Mouse (Mus musculus) CH12.LX (cell line): ENCODE data around the gene Abhd12. TPM values are rescaled to one million over a fixed set of nuclear protein-coding genes. Genes with fewer than 3 reads are reported as not detected.
A peak's percentile ranks its signal among the peaks of the same experiment; 100 is the strongest.

ENCODE experiments used
- DNase-seq: peaks from one replicate; pipeline ENCODE4 v3.0.0-alpha.2; 2013; ENCODE audit errors: extremely low read depth
- H3K27ac ChIP-seq: 2 replicates; pipeline ENCODE4 v1.5.1; 2012; ENCODE audit warnings: low read depth, mild to moderate bottlenecking, control low read depth, moderate library complexity; ENCODE audit not compliant: insufficient read depth
- H3K27me3 ChIP-seq: replicated peaks from 2 replicates; pipeline ENCODE3; 2012; ENCODE audit warnings: inconsistent platforms
- H3K36me3 ChIP-seq, 2 experiments: replicated peaks in 1 of 2; 2 replicates each; pipeline versions ENCODE3 to v1.6.1; 2012; ENCODE audit warnings: inconsistent platforms in 1 of 2, low read length in 1 of 2, mild to moderate bottlenecking in 1 of 2, mixed read lengths in 1 of 2, moderate library complexity in 1 of 2; ENCODE audit not compliant: control insufficient read depth in 1 of 2, insufficient read depth in 1 of 2
- H3K4me1 ChIP-seq, 2 experiments: 2 replicates each; pipeline ENCODE4 v1.6.1; 2012; ENCODE audit warnings: inconsistent platforms in 1 of 2, moderate library complexity in 1 of 2; ENCODE audit not compliant: insufficient read depth in 2 of 2, control insufficient read depth in 1 of 2
- H3K4me2 ChIP-seq: 2 replicates; pipeline ENCODE4 v1.6.1; 2012; ENCODE audit warnings: low read depth, mild to moderate bottlenecking, control low read depth; ENCODE audit not compliant: poor library complexity, insufficient read depth, severe bottlenecking
- H3K4me3 ChIP-seq, 3 experiments: fragments of 150-350 bp in 1 of 3; sonication (generic) in 1 of 3; replicated peaks in 1 of 3; 2 replicates each; pipeline versions ENCODE3 to v1.5.1; 2011 to 2012; ENCODE audit warnings: low read depth in 2 of 3, low read length in 2 of 3, mild to moderate bottlenecking in 2 of 3, moderate library complexity in 2 of 3, control low read depth in 1 of 3, improper control_type of control experiment in 1 of 3, inconsistent platforms in 1 of 3, mixed read lengths in 1 of 3; ENCODE audit not compliant: poor library complexity in 1 of 3
- H3K79me2 ChIP-seq: replicated peaks from 2 replicates; pipeline ENCODE4 v1.6.1; 2012; ENCODE audit warnings: mild to moderate bottlenecking, moderate library complexity; ENCODE audit not compliant: control insufficient read depth, poor library complexity, insufficient read depth, severe bottlenecking; ENCODE audit errors: extremely low read depth
- H3K9ac ChIP-seq: 2 replicates; pipeline ENCODE4 v1.6.1; 2012; ENCODE audit warnings: low read depth, mild to moderate bottlenecking, control low read depth, moderate library complexity; ENCODE audit not compliant: insufficient read depth
- H3K9me3 ChIP-seq: replicated peaks from 2 replicates; pipeline ENCODE3; 2012; ENCODE audit warnings: low read length, inconsistent platforms, mixed read lengths
- BHLHE40 ChIP-seq: IDR thresholded peaks from 2 replicates; pipeline ENCODE4 v1.6.1; 2011; ENCODE audit warnings: mild to moderate bottlenecking, low read depth, low read length, improper control_type of control experiment
- CHD1 ChIP-seq: IDR thresholded peaks from 2 replicates; pipeline ENCODE4 v1.6.1; 2012; ENCODE audit warnings: low read depth, low read length, improper control_type of control experiment, inconsistent platforms
- CTCF ChIP-seq, 2 experiments: IDR thresholded peaks in 1 of 2; conservative IDR thresholded peaks in 1 of 2; 2 replicates each; pipeline ENCODE4 v1.5.1; 2011 to 2012; ENCODE audit warnings: low read depth in 2 of 2, low read length in 2 of 2, improper control_type of control experiment in 1 of 2, inconsistent platforms in 1 of 2, mild to moderate bottlenecking in 1 of 2, moderate library complexity in 1 of 2
- E2F4 ChIP-seq: IDR thresholded peaks from 2 replicates; pipeline ENCODE4 v1.6.1; 2011; ENCODE audit warnings: low read depth, low read length, improper control_type of control experiment; ENCODE audit not compliant: insufficient replicate concordance
- ETS1 ChIP-seq: conservative IDR thresholded peaks from 2 replicates; pipeline ENCODE4 v1.6.1; 2012; ENCODE audit warnings: low read depth, mild to moderate bottlenecking, inconsistent platforms, low read length, improper control_type of control experiment, moderate library complexity
- GABPA ChIP-seq: IDR thresholded peaks from 2 replicates; pipeline ENCODE4 v1.6.1; 2012; ENCODE audit warnings: low read depth, low read length, improper control_type of control experiment, inconsistent platforms; ENCODE audit not compliant: insufficient replicate concordance
- HCFC1 ChIP-seq: IDR thresholded peaks from 2 replicates; pipeline ENCODE4 v1.6.1; 2012; ENCODE audit warnings: low read depth, mild to moderate bottlenecking, inconsistent platforms, low read length, improper control_type of control experiment
- MAX ChIP-seq: IDR thresholded peaks from 2 replicates; pipeline ENCODE4 v1.6.1; 2011; ENCODE audit warnings: low read length, improper control_type of control experiment
- MAZ ChIP-seq: IDR thresholded peaks from 2 replicates; pipeline ENCODE4 v1.6.1; 2012; ENCODE audit warnings: low read depth, mild to moderate bottlenecking, inconsistent platforms, low read length, improper control_type of control experiment, moderate library complexity
- MEF2A ChIP-seq: IDR thresholded peaks from 2 replicates; pipeline ENCODE4 v1.6.1; 2014; ENCODE audit warnings: low read depth, mild to moderate bottlenecking, inconsistent platforms, low read length, improper control_type of control experiment, borderline replicate concordance
- MXI1 ChIP-seq: IDR thresholded peaks from 2 replicates; pipeline ENCODE4 v1.6.1; 2011; ENCODE audit warnings: mild to moderate bottlenecking, low read depth, low read length, improper control_type of control experiment
- MYC ChIP-seq: IDR thresholded peaks from 2 replicates; pipeline ENCODE4 v1.6.1; 2011; ENCODE audit warnings: low read depth, mild to moderate bottlenecking, improper control_type of control experiment, low read length
- PAX5 ChIP-seq: IDR thresholded peaks from 2 replicates; pipeline ENCODE4 v1.6.1; 2012; ENCODE audit warnings: low read length, inconsistent platforms, mixed read lengths
- POLR2A ChIP-seq: IDR thresholded peaks from 2 replicates; pipeline ENCODE4 v1.6.1; 2011; ENCODE audit warnings: low read depth, mild to moderate bottlenecking, improper control_type of control experiment, low read length
- RAD21 ChIP-seq: IDR thresholded peaks from 2 replicates; pipeline ENCODE4 v1.6.1; 2011; ENCODE audit warnings: low read depth, mild to moderate bottlenecking, low read length, improper control_type of control experiment, moderate library complexity
- TBP ChIP-seq: conservative IDR thresholded peaks from 2 replicates; pipeline ENCODE4 v1.6.1; 2011; ENCODE audit warnings: low read depth, low read length, improper control_type of control experiment
- TCF12 ChIP-seq: IDR thresholded peaks from 2 replicates; pipeline ENCODE4 v1.6.1; 2014; ENCODE audit warnings: low read depth, mild to moderate bottlenecking, inconsistent platforms, low read length, improper control_type of control experiment
- UBTF ChIP-seq: IDR thresholded peaks from 2 replicates; pipeline ENCODE4 v1.6.1; 2012; ENCODE audit warnings: low read depth, mild to moderate bottlenecking, inconsistent platforms, low read length, improper control_type of control experiment, moderate library complexity
- USF1 ChIP-seq: IDR thresholded peaks from 2 replicates; pipeline ENCODE4 v1.6.1; 2014; ENCODE audit warnings: low read depth, mild to moderate bottlenecking, inconsistent platforms, low read length, improper control_type of control experiment
- USF2 ChIP-seq: conservative IDR thresholded peaks from 2 replicates; pipeline ENCODE4 v1.6.1; 2011; ENCODE audit warnings: low read depth, low read length, improper control_type of control experiment
- ZC3H11A ChIP-seq: IDR thresholded peaks from 2 replicates; pipeline ENCODE4 v1.6.1; 2012; ENCODE audit warnings: low read depth, mild to moderate bottlenecking, inconsistent platforms, low read length, improper control_type of control experiment
- ZKSCAN1 ChIP-seq: IDR thresholded peaks from 2 replicates; pipeline ENCODE4 v1.6.1; 2012; ENCODE audit warnings: low read depth, inconsistent platforms, low read length, improper control_type of control experiment, borderline replicate concordance
- ZNF384 ChIP-seq: IDR thresholded peaks from 2 replicates; pipeline ENCODE4 v1.6.1; 2012; ENCODE audit warnings: low read depth, low read length, improper control_type of control experiment, inconsistent platforms
- dilution Hi-C: fragments of 300-500 bp; cut with MboI; formaldehyde crosslinking; loops from 2 replicates; pipeline ENCODE4 v1.14.3; 2020; ENCODE audit warnings: low sequenced_read_pairs; ENCODE audit not compliant: extremely low pct_unique_long_range_greater_than_20kb, extremely low pct_ligation_motif_present
- in situ Hi-C: fragments of 300-500 bp; cut with MboI; formaldehyde crosslinking; loops from 3 replicates; pipeline ENCODE4 v1.14.3; 2019; ENCODE audit warnings: low sequenced_read_pairs, low pct_ligation_motif_present, low pct_unique_long_range_greater_than_20kb, mixed read lengths
- polyA plus RNA-seq: library from polyadenylated mRNA; unstranded; fragments of >175 nt; gene quantifications from 2 replicates; pipeline ENCODE4 v1.2.1, GENCODE M21; 2012; ENCODE audit warnings: low read depth; ENCODE audit not compliant: insufficient read length
- total RNA-seq, 2 experiments: library from RNA; depleted of rRNA; stranded (reverse); fragments of 300-350 nt in 1 of 2; fragments of >200 nt in 1 of 2; gene quantifications; 2 replicates each; pipeline ENCODE4 v1.2.3; 2012 to 2014

Gene Abhd12
- total and polyA plus RNA-seq, 3 experiments: 43.6 to 51.5 (median 51.3) TPM

DNA sequence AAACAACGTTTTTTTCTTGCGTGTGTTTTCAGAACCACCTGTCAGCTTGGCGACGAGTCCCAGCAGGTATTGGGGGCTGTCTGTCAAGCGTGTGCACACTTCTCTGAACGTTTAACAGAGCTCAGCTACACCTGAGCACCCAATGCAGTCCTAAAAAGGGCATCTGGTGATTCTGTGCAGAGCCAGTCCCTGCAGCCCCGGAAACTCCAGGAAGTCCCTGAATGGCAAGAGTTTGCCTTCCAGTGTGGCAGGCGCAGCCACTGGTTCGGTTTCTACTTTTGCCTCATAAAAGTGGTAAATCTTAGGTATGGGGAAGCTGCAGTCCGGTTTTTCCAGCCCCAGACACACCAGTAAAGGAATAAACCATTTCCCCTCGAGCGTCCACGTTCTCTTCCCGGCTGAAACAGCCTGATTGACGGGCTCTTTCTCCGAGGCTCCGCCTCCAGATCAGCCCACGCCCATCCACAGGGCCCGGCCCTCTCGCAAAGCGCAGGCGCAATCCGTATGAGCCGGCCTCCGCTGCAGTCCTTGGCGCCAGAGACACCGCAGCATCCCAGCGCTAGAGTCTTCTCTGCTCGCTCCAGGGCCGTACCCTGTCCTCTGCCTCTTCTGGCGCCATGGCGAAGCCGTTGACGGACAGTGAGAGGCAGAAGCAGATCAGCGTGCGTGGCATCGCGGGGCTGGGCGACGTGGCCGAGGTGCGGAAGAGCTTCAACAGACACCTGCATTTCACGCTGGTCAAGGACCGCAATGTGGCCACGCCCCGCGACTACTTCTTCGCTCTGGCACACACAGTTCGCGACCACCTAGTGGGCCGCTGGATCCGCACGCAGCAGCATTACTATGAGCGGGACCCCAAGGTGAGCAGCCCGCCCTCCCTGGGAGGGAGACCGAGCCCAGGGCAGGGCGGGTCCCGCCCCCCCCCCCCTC, 118.0 kb downstream of the Abhd12 start, which contains the start of gene Pygb (continued):
- TF ChIP-seq MEF2A: no peak
- no peak for TF ChIP-seq CHD1
- no peak for TF ChIP-seq USF1
- TF ChIP-seq UBTF: 0 out of 2 replicates have a peak, but pooled peaks have one; percentile 41
- peak; percentile 88 for TF ChIP-seq POLR2A
- no peak for TF ChIP-seq E2F4
- TF ChIP-seq GABPA: no peak
- TF ChIP-seq MYC: 0 out of 2 replicates have a peak, but pooled peaks have one; percentile 23
- no peak for TF ChIP-seq USF2

DNA sequence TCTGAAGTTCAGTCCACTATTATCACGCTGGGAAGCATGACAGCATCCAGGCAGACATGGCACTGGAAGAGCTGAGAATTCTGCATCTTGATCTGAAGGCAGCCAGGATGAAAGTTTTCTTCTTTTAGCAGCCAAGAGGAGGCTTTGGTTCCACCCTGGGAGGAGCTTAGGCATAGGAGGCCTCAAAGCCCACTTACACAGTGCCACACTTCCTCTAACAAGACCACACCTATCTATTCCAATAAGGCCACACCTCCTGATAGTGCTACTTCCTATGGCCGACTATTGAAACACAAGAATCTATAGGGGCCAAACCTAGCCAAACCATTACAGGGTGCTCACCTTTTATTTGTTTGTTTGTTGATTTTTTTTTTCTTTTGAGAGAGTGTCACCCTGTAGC, 121.7 kb downstream of the Abhd12 start:
- H3K36me3 ChIP-seq: no peaks in the 10 kb centered on the region
- peaks cover 6% of the 10 kb centered on the region for H3K9me3 ChIP-seq
- TF ChIP-seq USF1: no peak
- no peak for TF ChIP-seq PAX5
- TF ChIP-seq TBP: no peak
- TF ChIP-seq TCF12: no peak
- TF ChIP-seq UBTF: no peak
- TF ChIP-seq E2F4: no peak
- no peak for TF ChIP-seq RAD21
- no peak for TF ChIP-seq ETS1
- TF ChIP-seq MXI1: no peak
- no peak for TF ChIP-seq HCFC1
- no peak for TF ChIP-seq ZC3H11A
- no peak for TF ChIP-seq USF2
- no peak for TF ChIP-seq MAX
- TF ChIP-seq MAZ: no peak
- no peak for TF ChIP-seq BHLHE40
- TF ChIP-seq CTCF (conservative IDR thresholded peaks at IDR 0.05 in 1 of 2, IDR thresholded peaks at IDR 0.05 in 1 of 2; ENCODE audit: low read depth in 2 of 2, low read length in 2 of 2): no peak
- TF ChIP-seq ZNF384: no peak
- no peak for TF ChIP-seq ZKSCAN1
- TF ChIP-seq, all 38 proteins: peak for 0
- Histone ChIP-seq H3K4me3 (no peak overlapping the region), H3K79me2 (peaks cover 4% of the 10 kb centered on the region; the same call in 1 of the 2 replicates), H3K27me3 (no peaks in the 10 kb centered on the region), H3K9ac (no peak overlapping the region), H3K4me2 (no peak overlapping the region), H3K27ac (no peak overlapping the region), H3K4me1 (peaks cover 4 to 31% of the 10 kb centered on the region in 2 experiments; a peak in 3 of 4 replicates)
- dilution Hi-C loops (no loop called here), in situ Hi-C loops (no loop called here)
- DNase-seq: no peak

Other genes starting within 250 kb of the Abhd12 start
- gene Acss1, start 236.2 kb downstream of the Abhd12 start, total RNA-seq (2012; rRNA removed): 1.7 and 1.9 TPM in 2 replicates
- 0.35 and 0.39 TPM in 2 replicates for gene Acss1, start 236.2 kb downstream of the Abhd12 start, total RNA-seq (2014; rRNA removed)
- 0.44 and 0.76 TPM in 2 replicates for gene Acss1, start 236.2 kb downstream of the Abhd12 start, polyA plus RNA-seq
- not detected in 2 replicates for gene Vsx1, start 215.4 kb downstream of the Abhd12 start, total RNA-seq (2012; rRNA removed)
- gene Vsx1, start 215.4 kb downstream of the Abhd12 start, total RNA-seq (2014; rRNA removed): not detected in 2 replicates
- not detected in 2 replicates for gene Vsx1, start 215.4 kb downstream of the Abhd12 start, polyA plus RNA-seq
- gene Entpd6, start 155.7 kb downstream of the Abhd12 start, total RNA-seq (2012; rRNA removed): 35.5 and 36.4 TPM in 2 replicates
- 30.6 and 33.5 TPM in 2 replicates for gene Entpd6, start 155.7 kb downstream of the Abhd12 start, total RNA-seq (2014; rRNA removed)
- 44.5 and 45.5 TPM in 2 replicates for gene Entpd6, start 155.7 kb downstream of the Abhd12 start, polyA plus RNA-seq
- 47.0 and 47.7 TPM in 2 replicates for gene Pygb, start 118.0 kb downstream of the Abhd12 start, total RNA-seq (2012; rRNA removed)
- gene Pygb, start 118.0 kb downstream of the Abhd12 start, total RNA-seq (2014; rRNA removed): 36.4 and 39.7 TPM in 2 replicates
- 42.6 and 43.2 TPM in 2 replicates for gene Pygb, start 118.0 kb downstream of the Abhd12 start, polyA plus RNA-seq
- gene Gins1, start 659 bp upstream of the Abhd12 start, total RNA-seq (2012; rRNA removed): 41.4 and 47.1 TPM in 2 replicates
- 65.9 and 81.4 TPM in 2 replicates for gene Gins1, start 659 bp upstream of the Abhd12 start, total RNA-seq (2014; rRNA removed)
- gene Gins1, start 659 bp upstream of the Abhd12 start, polyA plus RNA-seq: 68.4 and 76.7 TPM in 2 replicates
- gene Ninl, start 134.6 kb upstream of the Abhd12 start, total RNA-seq (2012; rRNA removed): 5.8 and 6.6 TPM in 2 replicates
- 1.8 and 3.8 TPM in 2 replicates for gene Ninl, start 134.6 kb upstream of the Abhd12 start, total RNA-seq (2014; rRNA removed)
- gene Ninl, start 134.6 kb upstream of the Abhd12 start, polyA plus RNA-seq: 3.5 and 4.1 TPM in 2 replicates
- gene Nanp, start 134.7 kb upstream of the Abhd12 start, total RNA-seq (2012; rRNA removed): 15.6 and 22.2 TPM in 2 replicates
- 30.8 and 35.3 TPM in 2 replicates for gene Nanp, start 134.7 kb upstream of the Abhd12 start, total RNA-seq (2014; rRNA removed)
- 31.9 and 33.0 TPM in 2 replicates for gene Nanp, start 134.7 kb upstream of the Abhd12 start, polyA plus RNA-seq
- gene Gm14151, start 187.6 kb upstream of the Abhd12 start, total RNA-seq (2012; rRNA removed): not detected in 2 replicates
- not detected in 2 replicates for gene Gm14151, start 187.6 kb upstream of the Abhd12 start, total RNA-seq (2014; rRNA removed)
- not detected in 2 replicates for gene Gm14151, start 187.6 kb upstream of the Abhd12 start, polyA plus RNA-seq
- gene Gm14147, start 193.5 kb upstream of the Abhd12 start, total RNA-seq (2012; rRNA removed): not detected in 2 replicates
- not detected in 2 replicates for gene Gm14147, start 193.5 kb upstream of the Abhd12 start, total RNA-seq (2014; rRNA removed)
- gene Gm14147, start 193.5 kb upstream of the Abhd12 start, polyA plus RNA-seq: not detected in 2 replicates